9 mouse cellular contexts compared by ENCODE assay signal in genomic region chr13:45008150-45008549, GRCm38 (mm10). TPM values are rescaled to one million over a fixed set of nuclear protein-coding genes. Genes with fewer than 3 reads are reported as not detected.
A peak's percentile ranks its signal among the peaks of the same experiment; 100 is the strongest.
DNase-seq lines count a peak whose midpoint lies in the region; ATAC-seq and TF ChIP-seq lines count a peak whose summit lies in the region.
"Had no signal": no experiment of that assay in that cellular context is flagged by ENCODE, and none has a peak within 500 bp of the region (broad histone marks: within the 10 kb centered on the region; RNA-seq: fewer than 3 reads in every experiment).

No protein-coding gene starts in this region.

- TF ChIP-seq CTCF in heart, postnatal 0 days (IDR thresholded peaks at IDR 0.05; ENCODE audit: low read depth) = peak; percentile 50

- no peak overlapping the region for H3K9ac ChIP-seq in heart, postnatal 0 days (replicated peaks; ENCODE audit: low read depth, low read length)
- H3K9ac ChIP-seq: liver, embryonic 13.5 days had no signal

- no peaks in the 10 kb centered on the region for H3K27me3 ChIP-seq in heart, postnatal 0 days (ENCODE audit: control insufficient read depth, insufficient read depth, low read length)

- TF ChIP-seq EP300 in heart, postnatal 0 days (IDR thresholded peaks at IDR 0.05; ENCODE audit: low read depth) = no peak

- H3K4me3 ChIP-seq in heart, postnatal 0 days (ENCODE audit: low read depth, low read length) = no peak overlapping the region
- H3K4me3 ChIP-seq: liver, embryonic 13.5 days had no signal

- WGBS in heart, postnatal 0 days = 87% methylated on average over 7 of the region's 7 CpGs

- no peak for ATAC-seq in heart, postnatal 0 days (ENCODE audit: insufficient read depth, low read depth)

- DNase-seq in heart, postnatal 0 days (ENCODE audit: low spot score) = no peak
- no peak for DNase-seq in heart, postnatal 36 days
- peak; percentile 51 to 61 for DNase-seq in CD8-positive naive resting alpha-beta T cell, adult 2 months (ENCODE audit: low read depth in 2 of 2, low spot score in 2 of 2)
- DNase-seq in c-Kit-negative CD71-positive TER-119-positive erythroid progenitor cells, embryonic 14.5 days (ENCODE audit: low read depth, low spot score) = peak; percentile 39
- peak; percentile 58 for DNase-seq in lung, postnatal 10 days
- peak; percentile 69 for DNase-seq in thymus, postnatal 0 days (ENCODE audit: low spot score)
- no peak for DNase-seq in frontal cortex, postnatal 14 days (ENCODE audit: low spot score in 2 of 2)
- no peak for DNase-seq in cerebellum, adult 9-10 months
- DNase-seq: liver, embryonic 13.5 days had no signal

- intact Hi-C loops in heart, postnatal 36 days (cut with DNase I) = no loop called here

- no peaks in the 10 kb centered on the region for H3K9me3 ChIP-seq in heart, postnatal 0 days (replicated peaks; ENCODE audit: control insufficient read depth, low read length)

- H3K4me1 ChIP-seq in heart, postnatal 0 days (ENCODE audit: control insufficient read depth, insufficient read depth) = no peaks in the 10 kb centered on the region
- H3K4me1 ChIP-seq: liver, embryonic 13.5 days had no signal

- no peak overlapping the region for H3K27ac ChIP-seq in heart, postnatal 0 days (ENCODE audit: low read depth)
- H3K27ac ChIP-seq: liver, embryonic 13.5 days had no signal

- H3K36me3 ChIP-seq in heart, postnatal 0 days (replicated peaks; ENCODE audit: control insufficient read depth, insufficient read depth, low read length) = no peaks in the 10 kb centered on the region
- H3K36me3 ChIP-seq: liver, embryonic 13.5 days had no signal

- H3K4me2 ChIP-seq in heart, postnatal 0 days (ENCODE audit: low read depth, low read length) = no peak overlapping the region
- H3K4me2 ChIP-seq: liver, embryonic 13.5 days had no signal

RNA-seq across cellular contexts. Expression of gene Dtnbp1, which starts 6.2 kb away (rescaled TPM):
- 51.1 and 53.7 TPM in 2 replicates for total RNA-seq in heart, postnatal 0 days (2014; rRNA removed; ENCODE audit: low replicate concordance)
- 84.5 and 86.0 TPM in 2 replicates for polyA plus RNA-seq in heart, postnatal 0 days (2015; fragmentation: Nextera tagmentation; extraction: Ambion mirVana)
- 100 to 1,000 TPM; 100 to 108 TPM for total RNA-seq in heart, postnatal 36 days (2021)
- polyA plus RNA-seq in thymus, postnatal 0 days (2015; fragmentation: Nextera tagmentation; extraction: Ambion mirVana) = 79.4 and 88.5 TPM in 2 replicates

Comparison
In these comparisons a context has a peak if more than half of its experiments do, and no peak if none do; other contexts are left out.
1. DNase-seq: peak in CD8-positive naive resting alpha-beta T cell, adult 2 months (2 of 2), c-Kit-negative CD71-positive TER-119-positive erythroid progenitor cells, embryonic 14.5 days (single experiment), lung, postnatal 10 days (single experiment) and thymus, postnatal 0 days (single experiment); none in heart, postnatal 0 days (single experiment), heart, postnatal 36 days (0 of 2), frontal cortex, postnatal 14 days (0 of 2) and cerebellum, adult 9-10 months (single experiment).